Mouse (Mus musculus) intestine, embryonic 15.5 days (tissue): ENCODE data around the gene Pam. TPM values are rescaled to one million over a fixed set of nuclear protein-coding genes. Genes with fewer than 3 reads are reported as not detected.

Experiments
- ATAC-seq: fragments of 200-750 bp; cut with Nextera tagmentation; 2 replicates; pipeline ENCODE4 v1.8.0; 2017; ENCODE audit warnings: moderate TSS enrichment, moderate library complexity
- H3K27ac ChIP-seq: fragments of 300-500 bp; sonication (generic); 2 replicates; pipeline ENCODE4 v1.5.1; 2015; ENCODE audit warnings: mild to moderate bottlenecking, inconsistent platforms
- H3K27me3 ChIP-seq: fragments of 300-500 bp; sonication (generic); replicated peaks from 2 replicates; pipeline ENCODE4 v1.6.1; 2015; ENCODE audit warnings: inconsistent platforms
- H3K36me3 ChIP-seq: fragments of 300-500 bp; sonication (generic); 2 replicates; pipeline ENCODE4 v1.6.1; 2015; ENCODE audit warnings: inconsistent platforms
- H3K4me1 ChIP-seq: fragments of 300-500 bp; sonication (generic); replicated peaks from 2 replicates; pipeline ENCODE4 v1.6.1; 2015; ENCODE audit warnings: inconsistent platforms
- H3K4me2 ChIP-seq: fragments of 300-500 bp; sonication (generic); replicated peaks from 2 replicates; pipeline ENCODE4 v1.6.1; 2015; ENCODE audit warnings: mild to moderate bottlenecking, inconsistent platforms
- H3K4me3 ChIP-seq: fragments of 300-500 bp; sonication (generic); replicated peaks from 2 replicates; pipeline ENCODE4 v1.5.1; 2015; ENCODE audit warnings: inconsistent platforms
- H3K9ac ChIP-seq: fragments of 300-500 bp; sonication (generic); 2 replicates; pipeline ENCODE4 v1.6.1; 2015; ENCODE audit warnings: inconsistent platforms
- H3K9me3 ChIP-seq: fragments of 300-500 bp; sonication (generic); 2 replicates; pipeline ENCODE4 v1.6.1; 2016; ENCODE audit warnings: inconsistent platforms
- WGBS: fragments of 180-500 bp; shearing (Covaris S2); methylation state at CpG from one replicate; pipeline ENCODE4 v1.1.7; 2015; 5-methylcytosine and 5-hydroxymethylcytosine counted together
- polyA plus RNA-seq: library from polyadenylated mRNA; unstranded; fragments of >200 nt; fragmentation: Nextera tagmentation; extraction: Ambion mirVana; gene quantifications from 2 replicates; pipeline ENCODE4 v1.2.1, GENCODE M21; 2015

The Pam gene
- polyA plus RNA-seq, 1 experiment from 2014 or later = 60.8 TPM

DNA sequence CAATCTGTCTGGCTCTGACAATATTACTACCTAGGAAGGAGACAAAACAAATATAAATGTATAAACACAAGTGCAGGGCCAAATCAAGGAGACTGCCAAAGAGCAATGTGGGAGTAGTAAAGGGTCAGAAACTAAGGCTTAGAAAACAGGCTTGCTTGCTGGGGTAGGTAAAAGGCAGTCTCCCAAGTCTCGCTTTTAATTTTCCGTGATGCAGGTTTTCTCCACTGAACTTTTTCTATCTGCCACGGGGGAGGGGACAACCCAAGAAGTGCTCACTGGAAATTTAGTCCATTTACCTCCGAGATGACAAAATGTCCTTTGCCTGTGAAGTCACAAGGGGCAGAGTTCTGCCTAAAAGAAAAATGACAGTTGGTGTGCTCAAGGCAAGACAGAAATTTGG lies 21.6 kb downstream of the Pam start:
- Histone ChIP-seq H3K9me3 (no peaks in the 10 kb centered on the region), H3K27me3 (no peaks in the 10 kb centered on the region), H3K4me3 (no peak overlapping the region), H3K4me1 (no peaks in the 10 kb centered on the region), H3K36me3 (no peaks in the 10 kb centered on the region), H3K4me2 (no peak overlapping the region), H3K9ac (no peak overlapping the region), H3K27ac (no peak overlapping the region)
- 68% methylated on average over 4 of the region's 4 CpGs for WGBS
- ATAC-seq = no peak

DNA sequence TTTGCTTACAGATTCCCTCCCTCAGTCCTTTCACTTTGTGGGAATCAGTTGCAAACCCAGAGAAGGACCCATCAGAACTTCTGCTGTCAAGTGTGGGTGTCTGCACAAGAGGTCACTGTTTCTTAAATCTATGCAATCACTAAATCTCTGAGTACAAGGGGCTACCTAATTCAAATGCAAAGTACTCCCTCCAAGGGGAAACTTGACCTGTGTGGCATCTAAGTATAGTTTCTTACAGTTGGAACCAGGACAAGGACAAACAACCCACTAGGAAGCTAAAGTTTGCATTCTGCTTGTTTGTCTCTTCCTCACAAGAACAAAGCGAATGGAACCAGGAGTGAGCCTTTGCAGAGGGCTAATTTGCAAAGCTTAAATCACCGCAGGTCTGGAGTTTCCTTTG lies 22.3 kb downstream of the Pam start:
- H3K9me3 ChIP-seq = no peaks in the 10 kb centered on the region
- 66% methylated on average over 2 of the region's 2 CpGs for WGBS
- ATAC-seq = no peak

DNA sequence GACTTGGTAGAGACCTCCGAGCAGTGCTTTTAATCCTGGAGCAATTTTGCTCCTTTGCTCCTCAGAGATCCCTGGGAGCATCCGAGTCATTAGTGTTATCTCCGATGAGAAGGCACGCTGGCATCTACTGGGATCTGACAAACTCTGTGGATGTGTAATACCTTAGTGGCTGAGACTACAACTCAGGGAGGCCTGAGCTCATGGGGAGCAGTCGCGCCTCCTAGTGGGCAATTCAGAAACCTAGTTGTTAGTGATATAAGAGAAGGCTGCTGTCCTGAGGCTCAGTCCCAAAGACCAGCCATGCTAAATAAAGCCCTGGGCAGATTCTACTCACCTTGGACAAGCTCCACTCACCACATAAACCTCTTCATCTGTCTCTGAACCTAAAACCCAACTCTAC lies 23.4 kb downstream of the Pam start:
- ATAC-seq = peak; percentile 62
- H3K4me2 ChIP-seq = no peak overlapping the region
- no peak overlapping the region for H3K4me3 ChIP-seq
- no peaks in the 10 kb centered on the region for H3K9me3 ChIP-seq
- no peaks in the 10 kb centered on the region for H3K27me3 ChIP-seq
- 53% methylated on average over 6 of the region's 6 CpGs for WGBS
- no peaks in the 10 kb centered on the region for H3K4me1 ChIP-seq
- H3K9ac ChIP-seq = no peak overlapping the region
- no peaks in the 10 kb centered on the region for H3K36me3 ChIP-seq
- H3K27ac ChIP-seq = no peak overlapping the region

More for the DNA sequence above, 22.3 kb downstream of the Pam start:
- no peak overlapping the region for H3K4me3 ChIP-seq
- no peak overlapping the region for H3K4me2 ChIP-seq
- no peaks in the 10 kb centered on the region for H3K36me3 ChIP-seq
- H3K9ac ChIP-seq = no peak overlapping the region
- no peaks in the 10 kb centered on the region for H3K4me1 ChIP-seq
- no peaks in the 10 kb centered on the region for H3K27me3 ChIP-seq
- no peak overlapping the region for H3K27ac ChIP-seq

DNA sequence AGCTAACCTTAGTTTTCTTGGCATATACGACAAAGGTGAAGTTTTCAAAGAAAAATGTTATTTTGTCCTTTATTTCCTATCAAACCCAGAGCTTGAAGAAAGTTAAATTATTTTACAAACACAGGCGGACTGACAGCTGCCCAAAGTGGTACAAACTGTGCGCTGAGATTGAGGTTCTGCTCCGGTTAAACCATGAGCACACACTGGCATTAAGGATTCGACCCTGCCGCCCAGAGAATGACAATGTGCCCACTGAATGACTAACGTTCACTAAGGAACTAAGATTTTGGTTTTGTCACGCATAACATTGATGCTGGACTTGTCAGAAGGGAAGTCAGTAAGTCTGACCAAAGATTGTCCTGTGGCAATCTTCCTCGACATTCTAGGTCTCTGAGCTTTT lies 24.0 kb downstream of the Pam start:
- 78% methylated on average over 9 of the region's 9 CpGs for WGBS
- Histone ChIP-seq H3K27me3 (no peaks in the 10 kb centered on the region), H3K9me3 (no peaks in the 10 kb centered on the region), H3K4me3 (no peak overlapping the region), H3K27ac (no peak overlapping the region), H3K36me3 (no peaks in the 10 kb centered on the region), H3K4me1 (no peaks in the 10 kb centered on the region), H3K9ac (no peak overlapping the region), H3K4me2 (no peak overlapping the region)
- ATAC-seq = no peak

DNA sequence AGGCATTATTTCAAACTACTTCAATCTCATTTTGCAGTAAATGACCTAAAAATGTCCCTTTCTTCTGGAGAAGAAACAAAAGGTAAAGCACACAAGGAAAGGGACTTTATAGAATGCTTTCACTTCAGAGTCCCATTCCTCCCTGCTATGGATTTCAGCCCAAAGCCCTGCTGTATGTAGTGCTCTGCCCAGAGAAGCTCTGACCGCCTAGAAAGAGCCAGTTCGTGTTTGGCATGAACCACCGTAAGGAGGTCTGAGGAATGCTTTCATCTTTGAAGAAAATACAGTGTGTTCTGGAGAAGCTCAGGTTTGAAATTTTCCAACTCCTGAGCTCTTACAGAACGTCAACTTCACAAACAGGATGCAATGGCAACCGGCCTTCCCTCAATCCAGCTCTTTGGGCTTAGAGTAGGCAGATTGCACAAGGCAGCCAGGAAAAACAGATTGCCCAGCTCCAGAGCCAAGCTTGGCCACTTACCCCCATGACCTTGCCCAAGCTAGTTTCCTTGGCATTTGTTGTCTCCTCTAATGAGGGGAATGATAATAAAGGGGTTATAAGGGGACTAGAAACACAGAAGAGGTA lies 24.6 kb downstream of the Pam start:
- no peaks in the 10 kb centered on the region for H3K27me3 ChIP-seq
- H3K4me1 ChIP-seq = no peaks in the 10 kb centered on the region
- WGBS = 46% methylated on average over 5 of the region's 5 CpGs
- H3K9me3 ChIP-seq = no peaks in the 10 kb centered on the region
- no peaks in the 10 kb centered on the region for H3K36me3 ChIP-seq
- no peak overlapping the region for H3K4me2 ChIP-seq
- H3K4me3 ChIP-seq = no peak overlapping the region
- H3K9ac ChIP-seq = no peak overlapping the region
- 0 out of 2 replicates have a peak, but pooled peaks have one; percentile 42 for ATAC-seq
- H3K27ac ChIP-seq = no peak overlapping the region

DNA sequence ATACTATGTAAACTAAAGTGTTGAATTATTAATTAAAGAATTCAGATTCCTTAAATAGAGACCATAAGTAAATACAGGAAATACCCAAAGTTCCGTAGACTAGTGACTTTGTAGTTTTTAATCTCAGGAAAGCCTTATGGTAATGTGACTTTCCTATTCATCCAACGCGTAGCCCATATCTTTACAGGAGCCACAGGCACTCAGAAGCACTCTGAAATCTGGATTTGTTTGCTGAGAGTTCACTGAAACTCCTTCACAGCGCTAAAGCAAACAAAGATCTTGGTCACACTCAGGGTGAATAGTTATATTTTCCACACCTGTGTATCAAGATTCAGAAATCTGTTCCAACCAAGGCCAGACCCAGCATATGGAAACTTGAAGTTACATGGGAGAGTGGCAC lies 27.3 kb downstream of the Pam start:
- 78% methylated on average over 4 of the region's 4 CpGs for WGBS
- no peaks in the 10 kb centered on the region for H3K9me3 ChIP-seq
- no peaks in the 10 kb centered on the region for H3K36me3 ChIP-seq
- no peak for ATAC-seq
- H3K4me3 ChIP-seq = no peak overlapping the region
- no peak overlapping the region for H3K9ac ChIP-seq
- no peak overlapping the region for H3K27ac ChIP-seq
- H3K4me1 ChIP-seq = no peaks in the 10 kb centered on the region
- no peak overlapping the region for H3K4me2 ChIP-seq
- H3K27me3 ChIP-seq = no peaks in the 10 kb centered on the region

DNA sequence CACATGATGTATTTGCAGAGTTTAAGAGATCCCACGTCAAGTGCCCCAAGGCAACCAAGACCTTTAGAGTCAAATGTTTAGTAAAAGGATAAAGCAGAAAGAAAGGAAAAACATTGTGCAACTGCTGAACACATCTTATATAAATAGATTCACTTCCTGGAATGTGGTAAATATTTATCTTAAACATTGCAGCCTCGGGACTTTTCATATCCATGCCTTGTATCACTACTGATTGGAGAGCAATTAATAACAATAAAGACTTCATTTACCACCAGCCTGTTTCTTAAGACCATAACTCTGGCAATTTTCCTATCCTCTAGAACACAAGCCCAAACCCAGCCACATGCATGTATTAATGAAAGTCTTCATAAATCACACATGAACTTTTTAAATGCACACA lies 33.4 kb downstream of the Pam start:
- Histone ChIP-seq H3K4me1 (no peaks in the 10 kb centered on the region), H3K36me3 (no peaks in the 10 kb centered on the region), H3K4me2 (no peak overlapping the region), H3K4me3 (no peak overlapping the region), H3K9me3 (no peaks in the 10 kb centered on the region), H3K9ac (no peak overlapping the region), H3K27me3 (no peaks in the 10 kb centered on the region), H3K27ac (no peak overlapping the region)
- WGBS = 16% methylated on average over 2 of the region's 2 CpGs
- peak; percentile 47 for ATAC-seq

DNA sequence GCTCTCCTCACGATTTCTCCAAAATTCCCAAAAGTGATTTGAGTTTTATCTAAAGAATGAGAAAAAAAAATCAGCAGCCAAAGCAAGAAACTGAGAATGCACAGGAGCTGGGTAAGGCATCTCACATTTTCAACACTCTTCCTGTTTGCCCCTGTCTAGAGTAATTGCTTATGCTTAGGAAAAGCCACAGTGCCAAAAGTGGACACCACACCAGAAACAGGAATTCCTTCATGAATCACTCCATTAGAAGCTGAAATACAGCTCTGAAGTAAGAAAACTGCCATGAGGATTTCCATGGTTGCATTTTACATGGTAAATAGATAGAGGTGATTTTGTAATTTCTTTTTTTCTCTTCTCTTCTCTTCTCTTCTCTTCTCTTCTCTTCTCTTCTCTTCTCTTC lies 36.0 kb downstream of the Pam start:
- Histone ChIP-seq H3K4me3 (no peak overlapping the region), H3K4me1 (no peaks in the 10 kb centered on the region), H3K27me3 (no peaks in the 10 kb centered on the region), H3K27ac (no peak overlapping the region), H3K9ac (no peak overlapping the region), H3K36me3 (no peaks in the 10 kb centered on the region), H3K4me2 (no peak overlapping the region), H3K9me3 (no peaks in the 10 kb centered on the region)
- whole genome bisulfite sequencing = 81% methylated on average over 1 of the region's 1 CpGs
- no peak for ATAC-seq

DNA sequence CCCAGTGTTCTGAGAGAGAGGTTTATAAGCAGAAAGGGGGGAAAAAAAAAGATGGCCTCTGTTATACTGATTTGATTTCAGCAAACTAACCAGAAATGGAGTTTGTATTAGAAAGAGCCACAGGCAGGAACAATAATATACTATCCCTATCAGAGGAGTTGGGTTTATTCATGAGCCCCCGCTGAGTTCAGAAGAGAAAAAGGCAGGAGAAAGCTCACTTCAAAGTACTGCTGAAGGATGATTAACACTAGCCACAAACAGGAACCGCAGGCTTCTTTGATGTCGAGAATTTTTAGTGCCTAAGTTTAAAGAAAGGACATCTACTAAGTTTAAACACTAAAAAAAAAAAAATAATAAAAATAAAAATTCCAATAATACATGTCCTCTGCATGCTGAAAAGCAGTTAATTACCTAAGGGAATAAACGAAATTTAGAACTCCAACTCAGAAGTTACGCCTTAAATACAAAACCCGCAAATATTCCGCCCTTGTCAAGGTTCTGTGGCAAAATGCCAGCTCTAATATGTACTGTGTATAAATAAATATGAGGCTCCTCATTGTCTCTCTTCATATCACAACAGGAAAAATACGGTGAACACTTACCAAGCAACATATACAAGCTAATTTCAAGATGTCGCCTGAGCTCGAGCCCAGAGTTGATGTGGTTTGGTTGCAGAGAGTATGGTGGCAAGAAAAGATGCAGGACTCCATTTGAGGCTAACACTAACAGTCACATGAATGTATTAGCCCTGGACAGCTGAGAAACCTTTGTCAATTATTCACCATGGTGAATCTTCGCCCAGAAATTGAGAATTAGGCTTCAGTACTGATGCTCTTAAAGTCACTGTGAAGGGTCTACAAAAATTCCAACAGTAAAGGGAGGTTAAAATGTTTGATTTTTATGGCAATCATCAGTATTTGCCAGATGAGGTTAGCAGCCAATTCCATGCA lies 38.2 kb downstream of the Pam start:
- Histone ChIP-seq H3K36me3 (no peaks in the 10 kb centered on the region), H3K9me3 (no peaks in the 10 kb centered on the region), H3K27me3 (no peaks in the 10 kb centered on the region), H3K4me1 (no peaks in the 10 kb centered on the region), H3K4me3 (no peak overlapping the region), H3K27ac (no peak overlapping the region), H3K4me2 (no peak overlapping the region), H3K9ac (no peak overlapping the region)
- 60% methylated on average over 11 of the region's 11 CpGs for WGBS
- no peak for ATAC-seq

DNA sequence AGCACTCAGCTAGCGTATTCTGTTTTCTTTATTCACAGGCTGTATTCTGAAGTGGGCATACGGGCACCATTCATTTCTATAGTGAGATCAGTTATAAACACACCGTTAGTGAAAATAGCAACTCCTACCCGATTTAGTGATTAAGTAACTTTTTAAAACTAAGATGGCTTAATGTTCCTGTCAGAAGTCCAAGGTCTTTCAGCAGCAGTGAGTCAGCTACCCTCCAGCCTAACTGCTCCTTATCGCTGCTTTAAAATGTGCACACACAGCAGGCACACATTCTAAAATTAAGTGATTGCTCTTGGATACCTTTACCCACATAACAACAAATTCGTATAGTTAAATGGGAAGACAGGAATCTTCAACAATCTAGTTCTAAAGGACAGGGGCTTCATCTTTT lies 39.2 kb downstream of the Pam start:
- Histone ChIP-seq H3K9ac (no peak overlapping the region), H3K27me3 (no peaks in the 10 kb centered on the region), H3K27ac (no peak overlapping the region), H3K4me2 (no peak overlapping the region), H3K4me1 (no peaks in the 10 kb centered on the region), H3K36me3 (no peaks in the 10 kb centered on the region), H3K9me3 (no peaks in the 10 kb centered on the region), H3K4me3 (no peak overlapping the region)
- WGBS = 71% methylated on average over 6 of the region's 6 CpGs
- ATAC-seq = no peak

DNA sequence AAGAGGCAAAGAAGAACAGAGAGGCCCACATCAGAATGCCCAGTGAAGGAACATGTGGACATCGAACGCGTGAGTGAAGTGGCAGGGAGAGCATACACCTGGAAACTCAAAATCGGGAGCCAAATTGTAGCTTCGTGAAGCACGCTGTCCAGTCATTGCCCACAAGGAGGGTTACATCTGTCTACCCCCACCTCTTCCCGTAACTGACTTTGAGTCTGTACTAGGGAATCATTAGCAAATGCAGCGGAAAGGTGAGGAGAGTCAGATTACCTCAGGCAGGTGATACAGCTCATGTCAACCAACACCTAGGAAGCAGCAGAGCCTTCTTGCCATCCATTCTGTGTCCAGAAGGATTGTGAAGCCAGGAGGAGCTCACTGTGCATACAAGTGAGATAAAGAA lies 39.9 kb downstream of the Pam start:
- ATAC-seq = no peak
- H3K27me3 ChIP-seq = no peaks in the 10 kb centered on the region
- H3K36me3 ChIP-seq = no peaks in the 10 kb centered on the region
- H3K27ac ChIP-seq = no peak overlapping the region
- H3K9me3 ChIP-seq = no peaks in the 10 kb centered on the region
- H3K4me3 ChIP-seq = no peak overlapping the region
- H3K9ac ChIP-seq = no peak overlapping the region
- no peaks in the 10 kb centered on the region for H3K4me1 ChIP-seq
- 91% methylated on average over 8 of the region's 8 CpGs for WGBS
- H3K4me2 ChIP-seq = no peak overlapping the region

DNA sequence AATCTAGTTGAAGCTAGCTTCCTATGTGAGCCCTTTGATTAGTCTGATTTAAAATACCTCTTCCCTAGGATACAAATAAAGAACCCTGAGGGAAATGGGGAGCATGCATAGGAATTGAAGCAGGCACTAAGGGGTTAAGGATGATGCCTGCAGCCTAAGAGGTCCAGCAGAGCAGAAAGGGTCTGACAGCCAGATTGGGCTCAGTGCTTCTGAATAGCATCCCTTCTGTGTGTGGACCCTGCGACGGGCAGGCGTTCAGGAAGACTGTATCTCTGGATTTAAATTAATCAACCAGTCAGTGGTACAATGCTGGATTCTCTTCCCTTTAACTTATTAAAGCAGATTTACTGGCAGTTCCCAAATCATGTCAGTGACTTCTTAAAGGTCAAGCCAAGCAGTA lies 41.5 kb downstream of the Pam start:
- Histone ChIP-seq H3K4me3 (no peak overlapping the region), H3K4me1 (no peaks in the 10 kb centered on the region), H3K36me3 (no peaks in the 10 kb centered on the region), H3K9ac (no peak overlapping the region), H3K9me3 (no peaks in the 10 kb centered on the region), H3K27me3 (no peaks in the 10 kb centered on the region), H3K4me2 (no peak overlapping the region), H3K27ac (no peak overlapping the region)
- 57% methylated on average over 3 of the region's 3 CpGs for WGBS
- no peak for ATAC-seq

DNA sequence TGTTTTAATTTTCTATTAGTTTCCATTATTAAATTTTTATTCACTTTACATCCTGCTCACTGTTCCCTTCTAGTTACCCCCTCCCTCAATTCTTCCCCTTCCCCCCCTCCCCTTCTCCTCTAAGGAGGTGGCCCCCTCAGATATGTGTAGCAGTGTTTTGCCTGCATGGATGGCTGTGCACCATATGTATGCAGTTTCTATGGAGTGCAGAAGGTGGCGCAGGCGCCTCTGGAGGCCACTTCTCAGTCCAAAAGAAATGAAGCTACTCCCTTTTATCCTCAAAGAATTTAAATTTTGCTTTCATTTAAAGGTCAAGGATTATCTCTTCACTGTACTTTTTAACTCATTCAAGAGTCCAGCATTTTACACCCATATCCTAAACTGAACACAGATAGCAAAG lies 42.0 kb downstream of the Pam start:
- no peak overlapping the region for H3K9ac ChIP-seq
- ATAC-seq = no peak
- H3K9me3 ChIP-seq = no peaks in the 10 kb centered on the region
- H3K27me3 ChIP-seq = no peaks in the 10 kb centered on the region
- WGBS = 98% methylated on average over 2 of the region's 2 CpGs
- H3K27ac ChIP-seq = no peak overlapping the region
- no peak overlapping the region for H3K4me2 ChIP-seq
- no peaks in the 10 kb centered on the region for H3K4me1 ChIP-seq
- H3K4me3 ChIP-seq = no peak overlapping the region
- H3K36me3 ChIP-seq = no peaks in the 10 kb centered on the region
